Mouse (Mus musculus) bone marrow, adult 2 months (tissue): Measurements from ENCODE around the gene Sertad3. TPM values are rescaled to one million over a fixed set of nuclear protein-coding genes. Genes with fewer than 3 reads are reported as not detected.
"Not testable (repeated sequence)": the region's sequence is repeated elsewhere in the genome, so short reads cannot be mapped to it uniquely, and the experiment has no call there.

Experiments
- H3K27ac ChIP-seq: fragments of 200-500 bp; 2 replicates; pipeline ENCODE4 v1.5.1; 2012; ENCODE audit warnings: low read depth, mild to moderate bottlenecking, control low read depth, inconsistent platforms, low read length; ENCODE audit not compliant: control insufficient read depth, poor library complexity, insufficient read depth
- H3K4me1 ChIP-seq: fragments of 200-500 bp; 2 replicates; pipeline ENCODE4 v1.6.1; 2011; ENCODE audit warnings: low read length; ENCODE audit not compliant: control insufficient read depth, insufficient read depth
- H3K4me3 ChIP-seq: fragments of 200-500 bp; replicated peaks from 2 replicates; pipeline ENCODE3; 2011; ENCODE audit warnings: mild to moderate bottlenecking, low read depth, low read length, control low read depth; ENCODE audit not compliant: control insufficient read depth
- CTCF ChIP-seq: fragments of 200-500 bp; IDR thresholded peaks from 2 replicates; pipeline ENCODE4 v1.5.1; 2011; ENCODE audit warnings: low read length, control low read depth; ENCODE audit not compliant: control insufficient read depth, insufficient read depth
- POLR2A ChIP-seq: fragments of 200-500 bp; IDR thresholded peaks from 2 replicates; pipeline ENCODE4 v1.6.1; 2011; ENCODE audit warnings: low read depth, mild to moderate bottlenecking, control low read depth, low read length, borderline replicate concordance; ENCODE audit not compliant: control insufficient read depth
- WGBS: fragments of 180-500 bp; shearing (Covaris S2); methylation state at CpG from one replicate; pipeline ENCODE4 v1.1.7; 2018; 5-methylcytosine and 5-hydroxymethylcytosine counted together
- polyA plus RNA-seq: library from polyadenylated mRNA; stranded (reverse); fragments of >200 nt; gene quantifications from 2 replicates; pipeline ENCODE4 v1.2.4, GENCODE M21; 2011; ENCODE audit warnings: low replicate concordance; ENCODE audit not compliant: missing spikeins, insufficient read depth, insufficient read length

Sertad3 gene
- polyA plus RNA-seq, 1 experiment: 61.0 TPM

DNA sequence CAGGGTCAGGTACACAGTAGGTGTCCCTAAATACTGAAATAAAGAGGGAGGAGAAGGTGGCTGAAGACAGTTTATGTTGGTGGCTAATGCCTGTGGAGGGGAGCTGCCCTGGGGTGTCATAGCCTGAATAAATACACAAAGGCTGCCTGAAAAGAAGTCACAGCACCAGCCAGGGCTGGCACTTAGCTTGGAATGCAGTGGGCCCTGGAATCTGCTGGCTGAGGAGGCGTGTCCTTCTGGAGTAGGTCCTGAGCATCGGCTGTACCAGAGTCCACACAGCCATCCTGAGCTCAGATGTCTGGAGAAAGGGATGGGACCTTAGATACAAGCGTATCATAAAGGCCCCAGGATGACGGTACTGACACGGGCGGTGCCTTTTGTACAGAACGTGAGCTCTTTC, 18.3 kb downstream of the Sertad3 start:
- 83% methylated on average over 7 of the region's 7 CpGs for WGBS
- Histone ChIP-seq H3K4me3 (no peak overlapping the region), H3K27ac (no peak overlapping the region), H3K4me1 (peaks cover 3% of the 10 kb centered on the region)
- TF ChIP-seq POLR2A: no peak

DNA sequence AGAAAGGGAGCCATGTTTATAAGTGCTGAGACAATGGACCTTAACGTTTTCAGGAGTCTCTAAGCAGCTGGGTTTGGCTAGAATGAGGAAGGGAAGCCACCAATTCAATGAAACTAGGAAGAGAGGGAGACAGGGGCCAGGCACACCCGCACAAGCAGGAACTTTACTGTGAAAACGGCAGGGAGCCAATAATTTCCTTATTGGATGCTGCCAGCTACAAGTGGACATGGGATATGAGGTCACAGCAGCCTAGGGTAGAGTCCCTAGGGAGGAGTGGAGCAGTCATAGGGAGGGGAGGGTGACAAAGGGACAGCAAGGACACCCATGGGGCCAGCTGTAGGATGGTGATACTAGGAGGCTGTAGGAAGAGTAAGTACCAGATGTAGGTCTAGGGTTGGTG, 19.5 kb downstream of the Sertad3 start:
- H3K4me3 ChIP-seq: no peak overlapping the region
- H3K27ac ChIP-seq: no peak overlapping the region
- H3K4me1 ChIP-seq: peaks cover 3% of the 10 kb centered on the region; the same call in 1 of the 2 replicates
- WGBS: 31% methylated on average over 3 of the region's 3 CpGs
- TF ChIP-seq CTCF: no peak
- no peak for TF ChIP-seq POLR2A

- Histone ChIP-seq H3K27ac (no peak overlapping the region), H3K4me1 (peaks cover 3% of the 10 kb centered on the region; the same call in 1 of the 2 replicates), H3K4me3 (no peak overlapping the region)
- 68% methylated on average over 5 of the region's 5 CpGs for WGBS
- TF ChIP-seq POLR2A (no peak), CTCF (no peak)
These were observed 19.9 kb downstream of the Sertad3 start for GRCm38 (mm10) chr7:27493450-27493849.

DNA sequence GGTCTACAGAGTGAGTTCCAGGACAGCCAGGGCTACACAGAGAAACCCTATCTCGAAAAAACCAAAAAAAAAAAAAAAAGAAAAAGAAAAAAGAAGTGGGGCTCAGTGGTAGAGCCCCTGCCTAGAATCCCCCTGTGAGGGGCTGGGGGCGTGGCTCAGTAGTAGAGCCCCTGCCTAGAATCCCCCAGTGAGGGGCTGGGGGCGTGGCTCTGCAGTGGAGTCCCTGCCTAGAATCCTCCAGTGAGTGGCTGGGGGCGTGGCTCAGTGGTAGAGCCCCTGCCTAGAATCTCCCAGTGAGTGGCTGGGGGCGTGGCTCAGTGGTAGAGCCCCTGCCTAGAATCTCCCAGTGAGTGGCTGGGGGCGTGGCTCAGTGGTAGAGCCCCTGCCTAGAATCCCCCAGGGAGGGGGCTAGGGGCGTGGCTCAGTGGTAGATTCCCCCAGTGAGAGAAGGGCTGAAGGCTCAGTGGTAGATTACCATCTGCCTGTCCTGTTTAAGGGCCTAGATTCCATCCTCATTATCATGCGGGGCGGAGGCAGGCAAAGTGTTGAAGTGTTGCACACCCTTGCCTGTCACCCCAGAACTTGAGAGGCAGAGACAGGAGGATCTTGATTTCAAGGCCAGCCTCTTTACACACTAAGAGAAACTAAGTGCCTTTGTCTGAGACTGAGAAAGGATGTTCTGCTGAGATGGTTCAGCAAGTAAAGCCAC, 21.2 kb downstream of the Sertad3 start:
- H3K27ac ChIP-seq, H3K4me1 ChIP-seq, H3K4me3 ChIP-seq: not testable (repeated sequence)
- WGBS: 83% methylated on average over 9 of the region's 9 CpGs

- WGBS: 69% methylated on average over 3 of the region's 3 CpGs
These were observed 25.5 kb downstream of the Sertad3 start, which contains the start of gene Prx for GRCm38 (mm10) chr7:27499036-27499435. Gene Prx (plus strand): TSS chr7:27499324.

DNA sequence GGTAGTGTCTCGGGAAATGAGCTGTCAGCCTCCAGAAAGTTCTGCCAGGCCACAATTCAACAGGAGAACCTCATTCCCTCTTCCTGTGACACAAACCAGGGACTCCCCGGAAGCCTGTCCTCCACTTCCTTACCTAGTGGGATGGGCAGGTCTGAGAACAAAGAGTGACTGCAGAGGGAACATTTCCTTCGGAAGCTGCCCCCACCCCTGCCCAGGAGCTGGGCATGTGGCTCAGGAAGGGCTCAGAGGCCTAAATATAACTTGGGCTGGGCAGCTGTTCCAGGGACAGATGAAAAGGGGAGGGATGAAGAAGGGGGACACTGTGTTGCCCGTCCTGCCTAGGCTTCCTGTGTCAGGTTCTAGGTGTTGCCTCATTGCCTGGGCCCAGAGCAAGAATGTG, 28.1 kb downstream of the Sertad3 start:
- WGBS: 60% methylated on average over 4 of the region's 4 CpGs
- no peaks in the 10 kb centered on the region for H3K4me1 ChIP-seq
- no peak overlapping the region for H3K4me3 ChIP-seq
- H3K27ac ChIP-seq: no peak overlapping the region
- TF ChIP-seq CTCF: no peak
- no peak for TF ChIP-seq POLR2A

More at GRCm38 (mm10) chr7:27499036-27499435, 25.5 kb downstream of the Sertad3 start, which contains the start of gene Prx:
- no peak within 1 kb of the TSS for H3K27ac ChIP-seq
- H3K4me1 ChIP-seq: no peaks in the 10 kb centered on the region
- TF ChIP-seq POLR2A (no peak), CTCF (no peak)
- no peak within 1 kb of the TSS for H3K4me3 ChIP-seq

DNA sequence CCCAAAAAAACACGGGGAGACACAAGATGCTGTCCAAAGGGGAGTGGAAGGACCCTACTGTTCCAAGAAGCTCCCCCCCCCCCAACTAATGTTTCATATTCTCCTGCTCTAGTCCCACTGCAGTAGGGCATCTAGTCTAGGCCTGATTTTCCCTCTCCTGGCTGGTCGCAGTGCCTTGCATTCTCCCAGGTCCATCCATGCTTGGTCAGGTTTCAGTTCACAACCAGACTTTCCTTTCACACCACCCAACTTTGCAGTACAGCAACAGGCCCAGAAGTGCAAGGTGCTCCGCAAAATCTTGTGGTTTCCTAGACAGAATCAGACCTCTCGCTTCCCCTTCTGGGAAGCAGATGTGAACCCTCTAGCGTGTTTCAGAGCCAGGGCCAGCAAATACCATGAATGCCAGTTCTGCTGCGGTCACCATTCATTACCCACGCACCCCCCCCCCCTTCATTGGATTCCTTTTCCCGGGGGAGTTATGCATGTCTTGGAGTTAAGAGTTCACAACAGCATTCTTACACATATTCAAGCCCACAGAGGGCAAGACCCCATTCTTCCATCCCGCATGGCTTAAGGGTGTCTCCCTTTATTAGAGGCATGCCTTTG, 33.3 kb downstream of the Sertad3 start:
- no peak for TF ChIP-seq POLR2A
- TF ChIP-seq CTCF: no peak
- H3K4me3 ChIP-seq: no peak overlapping the region
- H3K27ac ChIP-seq: no peak overlapping the region
- peaks cover 2% of the 10 kb centered on the region; the same call in 1 of the 2 replicates for H3K4me1 ChIP-seq
- 14% methylated on average over 9 of the region's 9 CpGs for WGBS

GRCm38 (mm10) chr7:27507711-27508647, 34.4 kb downstream of the Sertad3 start:
- under 1% methylated on average over 54 of the region's 54 CpGs for WGBS
- Histone ChIP-seq H3K27ac (peak overlapping the region; percentile 95), H3K4me1 (peaks cover 2% of the 10 kb centered on the region; the same call in 1 of the 2 replicates), H3K4me3 (peak overlapping the region; percentile 63)
- TF ChIP-seq POLR2A (peak; percentile 43), CTCF (no peak)
